Mouse (Mus musculus) cerebellum, adult 9-11 months (tissue): ENCODE results near the gene Olfr56.
"Not testable (repeated sequence)": the region's sequence is repeated elsewhere in the genome, so short reads cannot be mapped to it uniquely, and the experiment has no call there.

Experiments used
- DNase-seq: peaks from one replicate; pipeline ENCODE4 v3.0.0; 2022

The Olfr56 gene

GRCm38 (mm10) chr11:49176047-49176779 lies 197.5 kb downstream of the Olfr56 start:
- not testable (repeated sequence) for DNase-seq

DNA sequence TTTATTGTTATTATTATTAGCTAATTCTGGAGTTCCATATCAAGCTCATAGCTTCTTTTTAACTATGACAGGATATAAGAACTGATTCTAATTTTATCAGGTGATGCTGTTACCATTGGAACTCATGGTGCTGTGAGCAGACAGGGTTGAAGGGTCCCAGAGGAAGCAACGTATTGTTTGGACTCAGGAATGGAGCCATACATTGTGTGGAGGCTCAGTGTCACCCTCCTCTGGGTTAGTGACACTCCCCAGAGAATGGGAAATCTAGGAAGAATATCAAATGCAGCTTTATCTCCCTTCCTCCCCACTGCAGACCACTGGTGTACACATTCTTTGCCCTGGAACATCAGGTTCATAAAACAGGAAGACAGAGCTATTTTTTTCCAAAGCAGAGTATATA lies 204.5 kb downstream of the Olfr56 start:
- no peak for DNase-seq
